Comparison of ENCODE assay signal across 20 mouse cellular contexts in the genomic region with DNA sequence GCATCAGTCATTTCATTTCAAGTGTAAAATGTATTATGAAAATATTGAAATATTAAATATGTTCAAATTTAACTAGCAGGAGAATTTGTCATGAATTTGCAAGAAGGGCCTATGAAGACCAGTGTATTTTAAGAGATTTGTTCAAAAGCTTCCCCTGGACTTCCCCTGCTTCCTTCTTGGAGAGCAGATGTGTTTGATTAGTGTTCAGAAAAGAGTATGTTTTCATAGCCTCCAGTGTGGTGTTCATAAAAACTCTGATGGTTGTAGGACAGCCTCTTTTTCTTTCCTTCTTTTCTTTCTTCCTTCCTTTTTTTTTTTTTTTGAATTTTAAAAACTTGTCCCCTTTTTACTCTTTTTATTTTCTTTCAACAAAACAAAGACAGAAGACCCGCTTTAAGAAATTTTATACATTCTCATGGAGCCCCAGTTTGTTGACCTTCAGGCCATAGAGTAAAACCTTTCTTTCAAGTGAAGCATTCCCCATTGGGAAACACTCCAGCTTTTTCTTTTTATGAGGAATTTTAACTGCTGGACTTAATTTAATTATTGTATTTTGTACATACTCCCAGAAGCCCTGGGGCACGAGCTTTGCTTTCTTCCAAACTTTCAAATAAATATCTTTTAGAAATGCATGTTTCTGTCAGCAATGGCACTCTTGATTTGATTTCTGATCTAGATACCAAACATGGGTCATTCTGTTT. TPM values are rescaled to one million over a fixed set of nuclear protein-coding genes. Genes with fewer than 3 reads are reported as not detected.
"Had no signal": no experiment of that assay in that cellular context is flagged by ENCODE, and none has a peak within 500 bp of the region (broad histone marks: within the 10 kb centered on the region; RNA-seq: fewer than 3 reads in every experiment).

No protein-coding gene starts in this region.

- ATAC-seq: intestine, embryonic 15.5 days; midbrain, embryonic 13.5 days had no signal

- H3K4me3 ChIP-seq: intestine, embryonic 15.5 days; kidney, embryonic 15.5 days; megakaryocyte, embryonic 14.5 days; midbrain, embryonic 13.5 days; myocyte; neural tube, embryonic 15.5 days had no signal

- H3K36me3 ChIP-seq: intestine, embryonic 15.5 days; kidney, embryonic 15.5 days; midbrain, embryonic 13.5 days; neural tube, embryonic 15.5 days had no signal

- H3K9ac ChIP-seq: intestine, embryonic 15.5 days; kidney, embryonic 15.5 days; liver, embryonic 14.5 days; midbrain, embryonic 13.5 days; neural tube, embryonic 15.5 days had no signal

- DNase-seq: kidney, adult 2 months; kidney, postnatal 4 days; left cerebral cortex, postnatal 4 days; lung, adult 18-20 months; right cerebral cortex, adult 18-20 months; right cerebral cortex, postnatal 25 days; thymus, postnatal 36 days had no signal

- H3K4me2 ChIP-seq: intestine, embryonic 15.5 days; kidney, embryonic 15.5 days; midbrain, embryonic 13.5 days; neural tube, embryonic 15.5 days had no signal

- H3K4me1 ChIP-seq: intestine, embryonic 15.5 days; megakaryocyte, embryonic 14.5 days; neural tube, embryonic 15.5 days had no signal

- H3K9me3 ChIP-seq: intestine, embryonic 15.5 days; kidney, embryonic 15.5 days; megakaryocyte, embryonic 14.5 days; midbrain, embryonic 13.5 days; neural tube, embryonic 15.5 days had no signal

- H3K27ac ChIP-seq: intestine, embryonic 15.5 days; kidney, embryonic 15.5 days; liver, embryonic 14.5 days; macrophage; midbrain, embryonic 13.5 days; neural tube, embryonic 15.5 days had no signal

RNA-seq across cellular contexts. Expression of gene Gm5089, which starts 37.9 kb away (rescaled TPM):
- total RNA-seq: liver, adult 2 months had no signal
- polyA plus RNA-seq: intestine, embryonic 15.5 days; kidney, adult 2 months; liver, adult 2 months; liver, embryonic 14.5 days; lung, embryonic 16.5 days; macrophage; myocyte; small intestine, adult 2 months; stomach, embryonic 16.5 days; thymus, postnatal 0 days had no signal

RNA-seq across cellular contexts. Expression of gene Zic5, which starts 52.5 kb away (rescaled TPM):
- total RNA-seq: liver, adult 2 months had no signal
- polyA plus RNA-seq: intestine, embryonic 15.5 days; kidney, adult 2 months; liver, adult 2 months; liver, embryonic 14.5 days; lung, embryonic 16.5 days; macrophage; small intestine, adult 2 months; stomach, embryonic 16.5 days; thymus, postnatal 0 days had no signal
